Mouse (Mus musculus) CH12F3 (cell line): Measurements from ENCODE around the gene Sptssb.

Experiments used
- in situ Hi-C: fragments of 300-500 bp; cut with MboI; formaldehyde crosslinking; loops from 2 replicates; pipeline ENCODE4 v1.14.3; 2020; ENCODE audit warnings: low sequenced_read_pairs

Gene Sptssb

GRCm38 (mm10) chr3:69860589-69861521, 1.1 kb upstream of the Sptssb start:
- in situ Hi-C loops, result no loop called here

DNA sequence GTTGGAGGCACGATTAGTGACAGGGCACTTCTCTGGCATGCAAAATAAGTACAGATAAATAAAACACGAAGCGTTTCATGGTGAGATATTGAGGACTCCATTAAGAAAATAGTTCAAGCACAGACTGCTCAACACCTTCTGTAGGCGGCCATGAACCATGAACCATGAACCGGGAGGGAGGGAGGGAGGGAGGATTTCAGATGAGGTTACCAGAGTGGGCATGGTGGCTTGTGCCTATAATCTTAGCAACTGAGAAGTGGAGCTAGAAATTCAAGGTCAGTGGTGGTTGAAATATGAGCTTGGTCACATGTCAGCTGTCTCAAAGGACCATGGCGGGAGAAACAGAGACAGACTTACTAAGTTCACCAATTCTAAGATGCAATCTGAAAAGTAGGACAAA, 20.3 kb downstream of the Sptssb start:
- in situ Hi-C loops, result no loop called here

DNA sequence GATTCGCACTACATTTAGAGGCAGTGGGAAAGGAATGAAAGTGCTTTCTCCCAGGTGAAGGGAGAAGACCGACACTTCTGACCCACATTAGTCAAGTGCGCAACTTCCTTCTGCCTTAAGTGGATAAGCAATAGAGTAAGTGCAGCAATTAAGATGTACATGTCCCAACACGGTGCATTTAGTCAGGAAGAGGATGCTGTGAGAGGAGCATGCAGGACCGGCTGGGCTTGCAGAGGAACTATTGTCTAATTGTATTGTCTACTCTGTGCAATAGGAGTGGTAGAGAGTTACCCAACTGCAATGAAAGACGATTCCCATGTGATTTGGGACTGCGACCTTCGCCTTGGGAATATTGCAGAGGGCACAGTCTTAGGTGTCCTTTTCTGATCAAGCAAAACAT, 30.2 kb downstream of the Sptssb start:
- in situ Hi-C loops, result no loop called here

GRCm38 (mm10) chr3:69824536-69824935, 35.2 kb downstream of the Sptssb start:
- in situ Hi-C loops, result no loop called here

DNA sequence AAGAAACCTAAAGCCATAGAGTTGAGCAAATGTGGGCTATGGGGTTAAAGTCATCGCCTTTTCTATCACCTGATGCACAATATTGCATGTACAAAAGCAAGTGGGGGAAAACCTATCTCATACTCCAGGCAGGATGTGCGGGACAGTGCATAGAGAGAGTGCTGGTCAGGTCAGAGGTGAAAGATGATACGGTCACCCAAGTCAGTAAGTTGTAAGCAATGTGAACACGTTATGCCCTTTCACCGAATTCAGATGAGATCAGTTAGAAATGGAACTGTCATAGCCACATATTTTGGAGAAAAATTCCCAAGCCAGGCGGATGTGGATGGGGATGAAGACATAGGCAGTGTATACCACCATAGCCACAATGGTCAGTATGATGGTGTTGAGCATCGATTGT, 39.1 kb downstream of the Sptssb start:
- in situ Hi-C loops, result no loop called here

- in situ Hi-C loops, result no loop called here
Observed at GRCm38 (mm10) chr3:69819851-69820200, 39.9 kb downstream of the Sptssb start.

GRCm38 (mm10) chr3:69819146-69819850, 40.4 kb downstream of the Sptssb start:
- in situ Hi-C loops, result no loop called here

DNA sequence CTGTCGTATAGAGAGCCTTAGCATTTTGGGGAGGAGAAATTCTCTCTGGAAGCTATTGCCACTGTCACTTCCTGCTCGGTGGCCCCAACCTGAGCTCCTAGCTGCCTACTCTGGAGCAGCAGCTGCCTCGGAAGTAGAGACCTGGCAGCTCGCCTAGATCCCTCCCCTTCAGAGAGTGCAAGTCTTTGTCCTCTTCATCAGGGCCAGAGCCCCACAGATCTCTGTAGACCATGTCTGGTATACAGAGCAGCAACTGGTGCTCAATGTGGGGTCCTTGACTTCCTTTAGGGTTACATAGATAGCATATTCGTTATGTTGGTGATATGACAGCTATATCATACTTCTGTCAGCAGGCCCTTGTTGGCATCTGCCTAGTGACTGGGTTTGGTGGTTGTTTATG, 41.3 kb downstream of the Sptssb start:
- in situ Hi-C loops, result no loop called here

DNA sequence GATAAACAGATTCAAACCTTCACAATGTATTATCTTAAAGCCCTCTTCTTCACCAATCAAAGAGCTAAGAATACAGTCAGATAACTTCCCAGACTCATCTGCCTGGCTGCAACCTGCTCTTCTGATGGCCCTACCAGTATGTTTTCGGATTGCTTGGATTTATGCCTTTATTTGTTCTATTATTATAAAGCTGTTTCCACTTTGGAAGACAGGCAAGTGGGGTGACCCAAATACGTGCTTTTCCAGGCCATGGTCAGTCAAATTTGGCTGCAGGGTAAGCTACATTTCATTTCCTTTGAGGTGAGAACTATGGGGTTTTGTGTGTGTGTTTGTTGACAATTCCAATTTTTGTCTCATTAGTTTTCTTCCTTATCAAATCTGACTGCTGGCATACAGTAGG, 43.2 kb downstream of the Sptssb start:
- in situ Hi-C loops, result no loop called here

DNA sequence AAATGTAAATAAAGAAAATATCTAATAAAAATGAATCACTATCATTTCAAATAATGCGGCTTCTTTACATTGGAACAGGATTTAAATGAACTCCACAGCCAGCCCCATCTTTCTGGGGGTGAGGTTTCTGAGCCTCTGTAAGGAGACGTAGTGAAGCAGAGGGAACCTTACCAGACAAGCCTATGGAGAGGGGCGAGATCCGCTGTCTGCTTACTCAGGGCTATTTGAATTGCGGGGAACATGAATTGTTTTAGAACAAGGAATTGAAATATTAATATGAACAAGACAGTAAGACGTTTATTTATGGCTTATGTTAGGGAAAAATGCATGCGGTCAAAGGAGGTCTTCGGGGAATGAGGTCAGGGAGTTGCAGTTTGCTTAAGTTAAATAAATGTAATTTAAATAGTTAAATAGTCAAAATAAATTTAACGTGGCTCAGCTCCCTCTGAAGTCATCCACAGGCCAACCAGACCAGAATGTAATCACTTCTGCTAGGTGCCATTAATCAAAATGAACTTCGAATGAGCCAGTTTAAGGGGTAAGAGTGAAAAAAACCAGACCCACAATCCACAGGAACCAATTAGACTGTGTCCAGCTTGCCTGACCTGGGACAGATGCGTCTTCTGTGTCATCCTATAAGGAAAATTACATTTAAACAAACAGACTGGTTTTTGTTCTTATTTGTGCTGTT, 46.6 kb downstream of the Sptssb start:
- in situ Hi-C loops, result no loop called here

- in situ Hi-C loops, result no loop called here
Observed at GRCm38 (mm10) chr3:69812442-69812841, 47.3 kb downstream of the Sptssb start.

GRCm38 (mm10) chr3:69808479-69808878, 51.3 kb downstream of the Sptssb start:
- in situ Hi-C loops, result no loop called here

DNA sequence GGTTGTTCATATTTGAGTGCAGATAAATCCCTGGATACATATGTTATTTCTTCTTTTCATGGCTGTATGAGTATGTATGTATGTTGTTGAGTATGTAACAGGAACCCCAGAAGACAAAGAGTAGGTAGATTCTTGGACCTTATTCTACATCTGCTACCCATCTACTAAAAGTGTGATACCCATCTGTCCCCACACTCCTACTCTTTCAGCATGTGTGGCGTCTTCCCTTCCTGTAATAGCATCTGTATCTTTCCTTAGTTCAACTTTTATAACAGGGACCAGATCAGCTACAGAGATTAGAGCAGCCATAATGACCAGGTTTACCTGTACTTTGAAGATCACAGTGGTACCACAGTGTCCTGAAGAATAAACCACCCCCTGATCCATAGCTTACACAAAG, 56.6 kb downstream of the Sptssb start:
- in situ Hi-C loops, result no loop called here

- in situ Hi-C loops, result no loop called here
Observed at GRCm38 (mm10) chr3:69800829-69801384, 58.8 kb downstream of the Sptssb start.

DNA sequence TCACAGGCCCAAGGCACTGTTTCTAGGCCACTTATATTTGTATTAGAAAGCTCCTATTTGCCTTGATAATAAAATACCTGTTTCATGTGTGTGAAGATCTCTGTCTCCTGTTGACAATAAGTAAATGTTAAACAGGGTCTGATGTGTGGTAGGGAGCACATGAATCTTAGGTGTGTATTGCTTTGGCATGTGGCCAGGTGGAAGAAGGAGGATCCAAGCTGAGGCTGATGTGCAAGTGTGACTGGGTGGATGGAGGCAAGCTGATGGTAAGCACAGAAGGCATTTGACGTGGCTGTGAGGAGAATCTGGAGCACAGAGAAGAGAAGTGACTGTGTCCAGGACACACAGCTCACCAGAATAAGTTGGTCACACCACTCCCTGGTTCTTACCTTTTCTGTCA, 60.6 kb downstream of the Sptssb start:
- in situ Hi-C loops, result no loop called here

- in situ Hi-C loops, result no loop called here
Observed at GRCm38 (mm10) chr3:69797969-69798368, 61.8 kb downstream of the Sptssb start.

DNA sequence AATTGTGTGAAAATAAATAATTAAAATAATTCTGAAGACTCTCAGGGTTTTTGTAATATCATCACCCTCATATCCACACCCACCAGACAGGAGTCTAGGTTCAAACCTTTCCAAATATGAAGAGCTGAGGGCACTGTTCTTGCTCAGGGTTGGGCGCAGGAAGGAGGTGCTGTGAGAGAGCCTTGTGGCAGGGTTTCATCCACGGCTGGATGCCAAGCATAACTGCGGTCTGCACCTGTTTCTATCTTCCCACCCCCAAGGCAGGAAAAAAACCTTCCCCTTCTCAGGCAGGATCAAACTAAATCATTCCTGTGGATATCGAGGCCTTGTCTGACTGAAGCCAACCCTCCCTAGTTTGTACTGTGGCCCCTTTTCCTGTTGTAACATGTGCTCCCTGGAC, 62.2 kb downstream of the Sptssb start:
- in situ Hi-C loops, result no loop called here

- in situ Hi-C loops, result no loop called here
Observed at GRCm38 (mm10) chr3:69792823-69793417, 66.8 kb downstream of the Sptssb start.

DNA sequence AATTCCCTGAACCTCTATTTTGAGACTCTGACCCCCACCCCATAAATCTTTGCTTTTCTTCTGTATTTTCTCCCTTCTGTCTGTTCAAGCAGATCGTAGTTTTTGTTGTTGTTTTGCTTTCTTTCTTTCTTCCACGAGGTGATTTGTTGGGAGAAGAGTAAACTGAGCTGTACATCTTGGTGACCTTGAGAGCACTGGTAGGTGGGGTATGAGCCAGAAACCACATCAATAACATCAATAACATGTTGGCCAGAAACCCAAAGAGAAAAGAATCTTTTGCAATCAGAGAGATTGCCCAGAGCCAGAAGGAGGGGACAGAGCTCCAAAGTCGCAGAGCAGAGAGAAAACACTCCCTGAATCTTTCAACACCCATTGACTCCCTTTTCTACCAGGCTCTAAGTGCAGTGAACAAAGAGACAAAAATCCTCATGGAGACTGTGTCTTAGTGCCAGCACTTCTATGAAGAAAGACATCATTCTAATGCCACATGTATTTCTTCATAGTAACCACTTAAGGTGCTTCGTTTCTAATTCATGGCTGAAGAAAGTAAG, 80.4 kb downstream of the Sptssb start:
- in situ Hi-C loops, result no loop called here

DNA sequence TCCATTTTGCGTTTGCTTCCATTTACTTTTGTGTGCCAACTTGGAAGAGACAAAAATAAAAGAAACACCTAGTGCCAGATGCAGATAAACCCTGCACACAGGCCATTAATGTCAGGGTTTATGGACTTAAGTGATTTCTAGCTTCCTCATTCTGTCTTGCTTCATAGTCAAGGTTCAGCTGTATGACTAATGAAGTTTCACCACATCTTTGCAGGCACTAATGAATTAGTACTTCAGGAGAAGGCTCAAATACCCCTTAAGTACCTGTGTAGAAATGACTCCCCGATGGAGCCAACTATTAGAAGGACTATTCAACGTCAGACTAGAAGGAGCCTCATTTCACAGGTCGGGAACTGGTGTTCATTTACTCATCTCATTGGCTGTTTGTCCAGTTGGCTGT, 86.4 kb downstream of the Sptssb start:
- in situ Hi-C loops, result no loop called here
